Mouse (Mus musculus) mouse trophoblast stem cell (cell line): ENCODE measurements around the gene Hspb9.

Experiments used
- in situ Hi-C, 2 experiments: fragments of 300-500 bp; cut with MseI, MboI; formaldehyde crosslinking; loops; 2 replicates in 1 of 2; 3 replicates in 1 of 2; pipeline ENCODE4 v1.15.1; 2025

The Hspb9 gene

GRCm38 (mm10) chr11:100759611-100760233, 46.1 kb downstream of the Hspb9 start, which contains the start of gene Kcnh4:
Gene Kcnh4, minus strand, starts transcription at chr11:100759942.
- in situ Hi-C loops, result no loop called here

DNA sequence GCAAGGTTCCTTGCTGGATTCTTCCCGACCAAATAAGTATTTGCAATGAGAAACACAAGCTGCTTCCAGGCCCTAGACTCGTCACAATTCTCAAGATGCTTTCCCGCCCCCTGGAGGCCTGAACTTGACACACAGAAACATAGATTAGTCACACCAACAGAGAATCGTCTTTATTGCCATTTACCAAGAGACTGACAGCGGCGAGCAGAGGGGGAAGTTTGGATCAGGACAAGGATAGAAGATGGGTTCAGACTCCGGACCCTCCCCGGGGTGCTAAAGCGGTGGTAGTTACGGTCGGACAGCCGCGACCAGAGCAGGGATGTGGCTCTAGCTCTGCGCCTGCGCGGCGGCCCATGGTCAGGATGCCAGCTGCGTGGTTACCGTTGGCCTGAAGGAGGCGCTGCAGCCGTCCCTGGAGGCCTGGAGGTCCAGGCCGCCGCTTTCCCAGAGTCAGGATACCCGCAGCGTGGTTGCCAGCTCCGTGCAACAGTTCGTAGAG, 47.9 kb downstream of the Hspb9 start:
- in situ Hi-C loops, result no loop called here

- in situ Hi-C loops, result no loop called here
Observed at GRCm38 (mm10) chr11:100762831-100763230, 49.2 kb downstream of the Hspb9 start, which contains the start of gene Hcrt. Gene Hcrt, minus strand, starts transcription at chr11:100762931.
